Mouse (Mus musculus): Measurements from ENCODE around the gene Thegl.

DNA sequence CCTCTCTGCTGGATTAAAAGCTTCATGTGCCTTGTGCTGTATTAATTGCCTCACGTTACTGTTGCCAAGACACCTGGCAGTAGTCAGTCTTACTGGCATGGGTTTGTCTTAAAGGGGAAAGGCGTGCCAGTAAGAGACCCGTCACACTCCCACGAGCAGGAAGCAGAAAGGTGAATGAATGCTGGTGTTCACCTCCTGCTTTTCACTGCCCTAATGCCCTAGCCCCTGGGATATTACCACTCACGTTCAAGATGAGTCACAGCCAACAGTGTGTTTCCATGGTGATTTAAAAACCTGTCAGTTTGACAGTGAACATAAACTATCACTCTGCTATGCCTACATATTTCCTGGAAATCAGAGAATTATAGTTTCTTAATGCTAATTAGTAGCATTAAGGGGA, 46.6 kb upstream of the Thegl start:
- TF ChIP-seq GATA1 (IDR thresholded peaks at IDR 0.05; ENCODE audit: low read length) (no peak), TAL1 (IDR thresholded peaks at IDR 0.05; ENCODE audit: low read length) (no peak)

All from erythroblast, embryonic 14.5 days (primary cell).